Mouse (Mus musculus) CD4-positive naive resting alpha-beta T cell, adult 76 days (primary cell): ENCODE measurements around the gene Stpg1. TPM values are rescaled to one million over a fixed set of nuclear protein-coding genes. Genes with fewer than 3 reads are reported as not detected.

ENCODE experiments used
- total RNA-seq: library from RNA; stranded (reverse); gene quantifications from one replicate; pipeline ENCODE4 v1.2.4, GENCODE M21; 2023

Stpg1 gene
- total RNA-seq: not detected

DNA sequence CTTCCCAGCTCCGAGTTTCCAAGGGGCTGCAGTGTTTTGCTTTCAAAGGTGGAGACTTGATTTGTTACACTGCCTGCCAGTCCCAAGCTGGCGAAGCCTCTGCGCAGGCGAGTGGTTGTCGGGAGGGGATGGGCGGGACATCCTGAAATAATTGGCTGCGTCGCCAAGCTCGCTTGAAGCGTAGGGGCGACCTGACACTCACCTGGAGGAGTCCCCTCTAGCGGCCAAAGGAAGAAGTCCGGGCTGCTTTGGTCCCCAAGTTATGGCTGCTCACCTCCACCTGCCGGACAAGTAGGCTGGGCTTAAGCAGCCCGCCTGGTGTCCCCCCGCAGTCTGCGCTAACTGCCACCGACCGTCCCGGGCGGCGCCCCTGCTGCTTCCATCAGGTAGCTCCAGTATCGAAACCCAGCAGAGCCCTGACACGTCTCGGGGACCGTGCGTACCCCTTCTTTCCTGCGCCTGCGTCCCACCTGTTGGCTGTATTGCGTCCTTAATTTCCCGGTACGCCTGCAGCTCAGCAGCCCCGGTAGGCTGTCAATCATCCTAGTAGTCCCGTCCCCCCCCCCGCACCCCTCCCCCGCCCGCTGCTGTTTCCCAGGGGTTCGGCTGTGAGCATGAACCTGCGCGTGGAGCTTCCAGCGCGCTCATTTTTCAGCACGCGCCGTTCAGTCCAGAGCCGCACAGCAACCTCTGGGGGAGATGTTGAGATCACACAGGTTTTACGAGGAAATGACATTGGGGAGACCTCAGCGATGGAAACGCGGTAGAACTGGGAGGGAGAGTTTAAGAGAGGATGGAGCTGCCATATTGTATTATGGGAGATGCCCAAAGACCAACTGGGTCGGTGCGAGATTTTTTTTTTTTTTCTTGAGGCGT lies at the start of gene Stpg1, which contains the start of gene Nipal3:
TSS of gene Stpg1 (plus strand) at position 270 of the 876 bp plus-strand sequence.
TSS of gene Nipal3 (minus strand) at position 518 of the 876 bp plus-strand sequence.

DNA sequence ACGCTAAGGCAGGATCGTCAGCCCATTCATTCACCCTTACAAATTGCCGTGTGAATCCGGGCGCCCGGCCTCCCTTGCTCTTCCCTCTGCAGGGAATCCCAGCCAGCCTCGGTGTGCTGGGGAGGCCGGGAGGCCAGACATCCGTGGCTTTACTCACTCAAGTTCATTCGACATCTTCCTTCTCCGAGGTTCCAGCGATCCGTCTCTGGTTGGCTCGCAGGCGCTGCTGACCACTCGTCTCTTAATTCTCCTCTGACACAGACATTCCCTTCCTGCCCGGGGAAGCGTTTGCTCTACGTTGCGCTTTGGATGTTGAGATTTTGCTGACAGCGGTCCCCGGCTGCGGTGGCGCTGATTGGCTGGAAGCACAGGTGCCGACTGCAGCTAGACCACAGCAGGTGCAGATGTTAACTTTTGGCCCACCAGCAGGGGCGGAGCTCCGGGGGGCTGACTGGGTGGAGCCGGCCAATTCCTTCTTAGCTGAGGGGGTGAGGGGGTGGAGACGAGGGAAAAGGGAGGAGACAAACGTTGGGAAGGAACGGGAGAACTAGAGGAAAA lies 78.7 kb downstream of the Stpg1 start, which contains the start of gene Grhl3:
TSS of gene Grhl3 (minus strand) at position 380 of the 558 bp plus-strand sequence.

Other genes with a start within 250 kb of the Stpg1 start
- 18.0 TPM for gene Clic4, start 222.0 kb upstream of the Stpg1 start, total RNA-seq
- gene Srrm1, start 141.5 kb upstream of the Stpg1 start, total RNA-seq: 400 TPM
- gene Ncmap, start 96.6 kb upstream of the Stpg1 start, total RNA-seq: 2.5 TPM
- gene Rcan3, start 60.9 kb upstream of the Stpg1 start, total RNA-seq: 34.7 TPM
- gene Nipal3, start 248 bp downstream of the Stpg1 start, total RNA-seq: 54.1 TPM
- gene Grhl3, start 78.8 kb downstream of the Stpg1 start, total RNA-seq: not detected
- not detected for gene Ifnlr1, start 191.5 kb downstream of the Stpg1 start, total RNA-seq
- gene Il22ra1, start 233.4 kb downstream of the Stpg1 start, total RNA-seq: not detected